Mouse (Mus musculus) MEL (cell line): ENCODE results near the gene Myo1c. TPM values are rescaled to one million over a fixed set of nuclear protein-coding genes. Genes with fewer than 3 reads are reported as not detected.
"Not testable (repeated sequence)": the region's sequence is repeated elsewhere in the genome, so short reads cannot be mapped to it uniquely, and the experiment has no call there.

Source experiments
- DNase-seq: peaks from one replicate; pipeline ENCODE4 v3.0.0; 2011; ENCODE audit warnings: low read depth, low spot score
- H3K27ac ChIP-seq: 2 replicates; pipeline ENCODE4 v1.5.1; 2012; ENCODE audit warnings: low read depth, mild to moderate bottlenecking, control low read depth, low read length, moderate library complexity; ENCODE audit not compliant: control insufficient read depth
- H3K27me3 ChIP-seq, 2 experiments: fragments of 150-350 bp in 1 of 2; sonication (generic) in 1 of 2; 2 replicates each; pipeline ENCODE4 v1.6.1; 2012; ENCODE audit warnings: low read length in 2 of 2, mild to moderate bottlenecking in 2 of 2, improper control_type of control experiment in 1 of 2, moderate library complexity in 1 of 2; ENCODE audit not compliant: insufficient read depth in 2 of 2, control insufficient read depth in 1 of 2
- H3K36me3 ChIP-seq, 2 experiments: 2 replicates each; pipeline ENCODE4 v1.6.1; 2012 to 2014; ENCODE audit warnings: low read length in 2 of 2, improper control_type of control experiment in 1 of 2, inconsistent platforms in 1 of 2, mild to moderate bottlenecking in 1 of 2; ENCODE audit not compliant: insufficient read depth in 2 of 2, control insufficient read depth in 1 of 2
- H3K4me1 ChIP-seq, 2 experiments: fragments of 150-350 bp in 1 of 2; sonication (generic) in 1 of 2; 2 replicates each; pipeline ENCODE4 v1.6.1; 2012; ENCODE audit warnings: low read length in 2 of 2, improper control_type of control experiment in 1 of 2, mild to moderate bottlenecking in 1 of 2; ENCODE audit not compliant: insufficient read depth in 2 of 2, control insufficient read depth in 1 of 2
- H3K4me3 ChIP-seq, 2 experiments: fragments of 150-350 bp in 1 of 2; sonication (generic) in 1 of 2; 2 replicates each; pipeline ENCODE4 v1.5.1; 2012; ENCODE audit warnings: low read depth in 2 of 2, low read length in 2 of 2, mild to moderate bottlenecking in 2 of 2, moderate library complexity in 2 of 2, control low read depth in 1 of 2, improper control_type of control experiment in 1 of 2; ENCODE audit not compliant: control insufficient read depth in 1 of 2, insufficient read depth in 1 of 2
- H3K79me2 ChIP-seq: 2 replicates; pipeline ENCODE4 v1.6.1; 2012; ENCODE audit warnings: mild to moderate bottlenecking, low read length, moderate library complexity; ENCODE audit not compliant: control insufficient read depth, poor library complexity, insufficient read depth
- H3K9ac ChIP-seq: 2 replicates; pipeline ENCODE4 v1.6.1; 2012; ENCODE audit warnings: low read depth, mild to moderate bottlenecking, control low read depth, low read length, moderate library complexity; ENCODE audit not compliant: control insufficient read depth, poor library complexity, severe bottlenecking
- H3K9me3 ChIP-seq: fragments of 150-350 bp; sonication (generic); replicated peaks from 2 replicates; pipeline ENCODE4 v1.6.1; 2012; ENCODE audit warnings: mild to moderate bottlenecking, low read length, improper control_type of control experiment, moderate library complexity; ENCODE audit not compliant: insufficient read depth
- E2F4 ChIP-seq: IDR thresholded peaks from 2 replicates; pipeline ENCODE4 v1.6.1; 2011; ENCODE audit warnings: low read depth, low read length, improper control_type of control experiment, borderline replicate concordance
- ELF1 ChIP-seq: IDR thresholded peaks from 2 replicates; pipeline ENCODE4 v1.6.1; 2014; ENCODE audit warnings: low read depth, mild to moderate bottlenecking, inconsistent platforms, low read length, improper control_type of control experiment, moderate library complexity
- EP300 ChIP-seq, 2 experiments: IDR thresholded peaks; 2 replicates each; pipeline ENCODE4 v1.6.1; 2011; ENCODE audit warnings: improper control_type of control experiment in 2 of 2, low read length in 2 of 2, low read depth in 1 of 2, mild to moderate bottlenecking in 1 of 2
- ETS1 ChIP-seq: IDR thresholded peaks from 2 replicates; pipeline ENCODE4 v1.6.1; 2012; ENCODE audit warnings: low read depth, mild to moderate bottlenecking, inconsistent platforms, low read length, improper control_type of control experiment, moderate library complexity
- HCFC1 ChIP-seq: IDR thresholded peaks from 2 replicates; pipeline ENCODE4 v1.6.1; 2012; ENCODE audit warnings: low read depth, mild to moderate bottlenecking, inconsistent platforms, low read length, improper control_type of control experiment, moderate library complexity
- JUND ChIP-seq: IDR thresholded peaks from 2 replicates; pipeline ENCODE4 v1.6.1; 2011; ENCODE audit warnings: low read depth, mild to moderate bottlenecking, improper control_type of control experiment, low read length
- KAT2A ChIP-seq: conservative IDR thresholded peaks from 2 replicates; pipeline ENCODE4 v1.6.1; 2012; ENCODE audit warnings: low read depth, low read length, improper control_type of control experiment, inconsistent platforms
- MAFK ChIP-seq: IDR thresholded peaks from 2 replicates; pipeline ENCODE4 v1.6.1; 2011; ENCODE audit warnings: low read depth, mild to moderate bottlenecking, low read length, improper control_type of control experiment, borderline replicate concordance
- MAZ ChIP-seq: IDR thresholded peaks from 2 replicates; pipeline ENCODE4 v1.6.1; 2012; ENCODE audit warnings: low read depth, mild to moderate bottlenecking, inconsistent platforms, low read length, improper control_type of control experiment
- MEF2A ChIP-seq: IDR thresholded peaks from 2 replicates; pipeline ENCODE4 v1.6.1; 2014; ENCODE audit warnings: low read depth, mild to moderate bottlenecking, inconsistent platforms, low read length, improper control_type of control experiment; ENCODE audit not compliant: poor library complexity, insufficient replicate concordance, severe bottlenecking; ENCODE audit errors: extremely low read depth
- MXI1 ChIP-seq: IDR thresholded peaks from 2 replicates; pipeline ENCODE4 v1.6.1; 2011; ENCODE audit warnings: mild to moderate bottlenecking, low read depth, low read length, improper control_type of control experiment
- MYB ChIP-seq: IDR thresholded peaks from 2 replicates; pipeline ENCODE4 v1.6.1; 2011; ENCODE audit warnings: mild to moderate bottlenecking, low read depth, low read length, improper control_type of control experiment
- NELFE ChIP-seq: IDR thresholded peaks from 2 replicates; pipeline ENCODE4 v1.6.1; 2011; ENCODE audit warnings: low read depth, low read length, improper control_type of control experiment
- POLR2A ChIP-seq, 2 experiments: IDR thresholded peaks; 2 replicates each; pipeline ENCODE4 v1.6.1; 2011 to 2012; ENCODE audit warnings: low read length in 2 of 2, mild to moderate bottlenecking in 2 of 2, control low read depth in 1 of 2, improper control_type of control experiment in 1 of 2, low read depth in 1 of 2, moderate library complexity in 1 of 2; ENCODE audit not compliant: control insufficient read depth in 1 of 2, insufficient read depth in 1 of 2, poor library complexity in 1 of 2
- POLR2AphosphoS2 ChIP-seq: IDR thresholded peaks from 2 replicates; pipeline ENCODE4 v1.6.1; 2011; ENCODE audit warnings: low read length, improper control_type of control experiment
- POLR2AphosphoS5 ChIP-seq: IDR thresholded peaks from 2 replicates; pipeline ENCODE4 v1.6.1; 2012; ENCODE audit warnings: low read depth, borderline replicate concordance, mild to moderate bottlenecking, inconsistent platforms, low read length, moderate library complexity, mixed read lengths
- RAD21 ChIP-seq: IDR thresholded peaks from 2 replicates; pipeline ENCODE4 v1.6.1; 2011; ENCODE audit warnings: mild to moderate bottlenecking, low read depth, low read length, improper control_type of control experiment
- RCOR1 ChIP-seq: IDR thresholded peaks from 2 replicates; pipeline ENCODE4 v1.6.1; 2012; ENCODE audit warnings: low read depth, mild to moderate bottlenecking, inconsistent platforms, low read length, improper control_type of control experiment
- SIN3A ChIP-seq: IDR thresholded peaks from 2 replicates; pipeline ENCODE4 v1.6.1; 2012; ENCODE audit warnings: low read length, improper control_type of control experiment, inconsistent platforms
- SMC3 ChIP-seq: IDR thresholded peaks from 2 replicates; pipeline ENCODE4 v1.6.1; 2011; ENCODE audit warnings: low read depth, low read length, improper control_type of control experiment
- TAL1 ChIP-seq: IDR thresholded peaks from 2 replicates; pipeline ENCODE4 v1.6.1; 2012; ENCODE audit warnings: mild to moderate bottlenecking, inconsistent platforms, low read length, moderate library complexity, mixed read lengths
- TCF12 ChIP-seq: IDR thresholded peaks from 2 replicates; pipeline ENCODE4 v1.6.1; 2014; ENCODE audit warnings: low read depth, mild to moderate bottlenecking, inconsistent platforms, low read length, improper control_type of control experiment, moderate library complexity
- UBTF ChIP-seq: IDR thresholded peaks from 2 replicates; pipeline ENCODE4 v1.6.1; 2012; ENCODE audit warnings: low read depth, mild to moderate bottlenecking, inconsistent platforms, low read length, improper control_type of control experiment, moderate library complexity, borderline replicate concordance; ENCODE audit not compliant: insufficient read depth
- ZC3H11A ChIP-seq: IDR thresholded peaks from 2 replicates; pipeline ENCODE4 v1.6.1; 2012; ENCODE audit warnings: low read depth, mild to moderate bottlenecking, inconsistent platforms, low read length, improper control_type of control experiment
- ZNF384 ChIP-seq: IDR thresholded peaks from 2 replicates; pipeline ENCODE4 v1.6.1; 2012; ENCODE audit warnings: low read depth, mild to moderate bottlenecking, inconsistent platforms, low read length, improper control_type of control experiment
- polyA plus RNA-seq, 2 experiments: library from polyadenylated mRNA; stranded (reverse) in 1 of 2; unstranded in 1 of 2; fragments of >175 nt in 1 of 2; fragments of >200 nt in 1 of 2; gene quantifications; 2 replicates each; pipeline versions ENCODE4 v1.2.1 to v1.2.4; 2012; ENCODE audit warnings: low replicate concordance in 2 of 2, low read depth in 1 of 2; ENCODE audit not compliant: insufficient read length in 2 of 2, insufficient read depth in 1 of 2, missing spikeins in 1 of 2
- total RNA-seq: library from RNA; depleted of rRNA; stranded (reverse); fragments of 300-350 nt; gene quantifications from 2 replicates; pipeline ENCODE4 v1.2.3, GENCODE M21; 2012

Myo1c gene
- total and polyA plus RNA-seq, 3 experiments, result 33.2 to 45.6 TPM; not detected in 1

GRCm38 (mm10) chr11:75693570-75693969 lies 43.3 kb downstream of the Myo1c start:
- no peaks in the 10 kb centered on the region for H3K27me3 ChIP-seq
- H3K9ac ChIP-seq, result no peak overlapping the region
- no peak overlapping the region for H3K4me3 ChIP-seq
- H3K79me2 ChIP-seq, result peaks cover 23% of the 10 kb centered on the region
- TF ChIP-seq NELFE, result no peak
- TF ChIP-seq POLR2A (IDR thresholded peaks at IDR 0.05; ENCODE audit: control insufficient read depth in 1 of 2, insufficient read depth in 1 of 2, low read depth in 1 of 2, low read length in 2 of 2, poor library complexity in 1 of 2), result 0 out of 4 replicates have a peak, but pooled peaks of 1 of the 2 experiments have one; percentile 14
- TF ChIP-seq SIN3A, result no peak
- no peak for TF ChIP-seq POLR2AphosphoS5
- DNase-seq, result no peak
- H3K4me1 ChIP-seq, result no peaks in the 10 kb centered on the region
- H3K36me3 ChIP-seq, result peaks cover 0 to 66% of the 10 kb centered on the region in 2 experiments; a peak in 3 of 4 replicates
- H3K27ac ChIP-seq, result no peak overlapping the region
- no peaks in the 10 kb centered on the region for H3K9me3 ChIP-seq

- H3K27ac ChIP-seq, DNase-seq, H3K9ac ChIP-seq, H3K4me3 ChIP-seq, H3K27me3 ChIP-seq, H3K4me1 ChIP-seq, H3K9me3 ChIP-seq: not testable (repeated sequence)
- peaks cover 12% of the 10 kb centered on the region for H3K79me2 ChIP-seq
- peaks cover 0 to 68% of the 10 kb centered on the region in 2 experiments; a peak in 3 of 4 replicates for H3K36me3 ChIP-seq
Observed at GRCm38 (mm10) chr11:75697464-75697863, 47.2 kb downstream of the Myo1c start.

- peaks cover 0 to 49% of the 10 kb centered on the region in 2 experiments; a peak in 3 of 4 replicates for H3K36me3 ChIP-seq
- H3K4me1 ChIP-seq, result no peaks in the 10 kb centered on the region
- no peak for DNase-seq
- H3K27me3 ChIP-seq, result no peaks in the 10 kb centered on the region
- H3K9ac ChIP-seq, result no peak overlapping the region
- no peak overlapping the region for H3K4me3 ChIP-seq
- no peak overlapping the region for H3K27ac ChIP-seq
- H3K79me2 ChIP-seq, result peaks cover 4% of the 10 kb centered on the region
- H3K9me3 ChIP-seq, result no peaks in the 10 kb centered on the region
- TF ChIP-seq RCOR1 (no peak), ETS1 (no peak), MEF2A (no peak), TAL1 (no peak), MXI1 (no peak), POLR2AphosphoS5 (no peak), NELFE (no peak), MYB (no peak), SMC3 (peak; percentile 34), KAT2A (no peak), MAZ (no peak), E2F4 (no peak), TCF12 (no peak), EP300 (IDR thresholded peaks at IDR 0.05; ENCODE audit: low read depth in 1 of 2, low read length in 2 of 2) (no peak), MAFK (no peak), HCFC1 (no peak), RAD21 (peak; percentile 12; the same call in 1 of the 2 replicates), ZC3H11A (0 out of 2 replicates have a peak, but pooled peaks have one; percentile 17), ZNF384 (0 out of 2 replicates have a peak, but pooled peaks have one; percentile 52), POLR2AphosphoS2 (no peak), ELF1 (no peak), JUND (no peak), SIN3A (no peak), UBTF (no peak)
Observed at GRCm38 (mm10) chr11:75700557-75700956, 50.3 kb downstream of the Myo1c start.
